Mouse (Mus musculus): ENCODE results near the gene Gm21943. TPM values are rescaled to one million over a fixed set of nuclear protein-coding genes. Genes with fewer than 3 reads are reported as not detected.
"Not testable (repeated sequence)": the region's sequence is repeated elsewhere in the genome, so short reads cannot be mapped to it uniquely, and the experiment has no call there.

Gm21943 gene
- polyA plus RNA-seq (2012; ENCODE audit: insufficient read depth, insufficient read length, missing spikeins), result not detected in 2 replicates

GRCm38 (mm10) chrY:57533644-57534043 lies at the start of gene Gm21943:
TSS of gene Gm21943 (minus strand) at chrY:57533744.
- H3K4me3 ChIP-seq (ENCODE audit: insufficient read depth, low read depth, low read length); H3K27ac ChIP-seq (replicated peaks; ENCODE audit: low read depth, low read length); H3K4me1 ChIP-seq (ENCODE audit: control insufficient read depth, insufficient read depth, insufficient read length, low read length): not testable (repeated sequence)

Other genes starting within 250 kb of the Gm21943 start
- gene Gm28961, start 172.0 kb upstream of the Gm21943 start, polyA plus RNA-seq (2012; ENCODE audit: insufficient read depth, insufficient read length, missing spikeins), result not detected in 2 replicates